Mouse (Mus musculus): Measurements from ENCODE around the gene Krt222.

DNA sequence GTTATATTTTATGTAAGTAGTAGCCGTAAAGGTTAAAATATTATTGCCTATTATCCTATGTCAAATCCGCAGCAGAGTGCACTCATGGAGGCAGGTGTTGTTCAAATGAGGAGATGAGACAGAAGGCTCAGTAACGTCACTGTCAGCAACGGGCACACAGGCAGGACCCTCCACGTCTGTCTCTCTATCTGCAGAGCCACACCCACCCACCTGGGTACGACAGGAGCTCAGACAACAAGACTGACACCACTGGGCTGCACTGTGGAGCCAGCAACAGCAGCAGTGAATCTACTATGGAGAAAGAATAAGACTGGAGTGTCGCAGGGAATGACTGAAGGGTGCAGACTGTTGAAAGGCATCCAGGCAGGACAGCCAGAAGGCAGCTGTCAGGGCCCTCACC is 31.2 kb downstream of the Krt222 start:
- TF ChIP-seq POLR2A (IDR thresholded peaks at IDR 0.05; ENCODE audit: low read depth, low read length) (no peak), CTCF (IDR thresholded peaks at IDR 0.05; ENCODE audit: extremely low read depth, insufficient read length, insufficient replicate concordance, low read depth, low read length) (no peak)

All from small intestine, adult 2 months (tissue).